Comparison of ENCODE assay signal across 32 mouse cellular contexts in the genomic region with DNA sequence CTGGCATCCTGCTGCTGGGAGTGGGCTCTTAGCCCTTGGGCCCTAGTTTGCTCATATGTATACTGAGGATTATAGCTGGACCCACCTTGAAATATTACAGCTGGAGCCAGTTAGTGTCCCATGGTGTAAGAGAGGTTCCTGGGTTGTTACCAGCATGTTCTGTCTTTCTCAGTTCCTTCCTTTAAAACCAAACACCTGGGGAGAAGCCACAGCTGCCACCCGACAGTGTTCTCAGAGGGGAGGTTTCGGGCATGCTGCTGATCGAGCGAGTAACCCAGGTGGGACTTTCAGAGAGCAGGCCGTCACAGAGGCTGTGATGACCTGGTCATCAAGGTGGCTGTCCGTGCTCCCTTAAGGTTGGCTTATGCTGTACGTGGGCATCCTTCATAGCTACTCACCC. TPM values are rescaled to one million over a fixed set of nuclear protein-coding genes. Genes with fewer than 3 reads are reported as not detected.
"Had no signal": no experiment of that assay in that cellular context is flagged by ENCODE, and none has a peak within 500 bp of the region (broad histone marks: within the 10 kb centered on the region; RNA-seq: fewer than 3 reads in every experiment).

No protein-coding gene starts in this region.

- H3K9me3 ChIP-seq: embryonic facial prominence, embryonic 12.5 days; embryonic facial prominence, embryonic 15.5 days; forebrain, embryonic 12.5 days; forebrain, embryonic 13.5 days; forebrain, embryonic 15.5 days had no signal

- DNase-seq: cerebellum, adult 9-10 months; cerebellum, adult 9-11 months; cerebellum, postnatal 10 days; cerebellum, postnatal 14 days; cerebellum, postnatal 25 days; cerebellum, postnatal 36 days; embryo, embryonic 11 days; forebrain, postnatal 0 days; gastrocnemius, adult 2 months; gastrocnemius, postnatal 10 days; gastrocnemius, postnatal 14 days; gastrocnemius, postnatal 25 days; gastrocnemius, postnatal 36 days; heart, adult 11 months; heart, adult 18-20 months; heart, adult 2 months had no signal

- H3K4me3 ChIP-seq: embryonic facial prominence, embryonic 10.5 days; embryonic facial prominence, embryonic 12.5 days; embryonic facial prominence, embryonic 13.5 days; embryonic facial prominence, embryonic 15.5 days; erythroblast, embryonic 14.5 days; forebrain, embryonic 10.5 days; forebrain, embryonic 12.5 days; forebrain, embryonic 13.5 days; forebrain, embryonic 15.5 days; gastrocnemius, adult 2 months; heart, adult 2 months had no signal

- ATAC-seq: forebrain, embryonic 13.5 days; forebrain, embryonic 14.5 days; forebrain, embryonic 15.5 days; forebrain, embryonic 16.5 days; forebrain, postnatal 0 days had no signal

- H3K27ac ChIP-seq: embryonic facial prominence, embryonic 10.5 days; embryonic facial prominence, embryonic 12.5 days; embryonic facial prominence, embryonic 13.5 days; embryonic facial prominence, embryonic 15.5 days; forebrain, embryonic 10.5 days; forebrain, embryonic 12.5 days; forebrain, embryonic 13.5 days; forebrain, embryonic 15.5 days; gastrocnemius, adult 2 months; heart, adult 2 months had no signal

- H3K9ac ChIP-seq: embryonic facial prominence, embryonic 12.5 days; embryonic facial prominence, embryonic 13.5 days; embryonic facial prominence, embryonic 15.5 days; forebrain, embryonic 12.5 days; forebrain, embryonic 13.5 days; forebrain, embryonic 15.5 days; forebrain, postnatal 0 days had no signal

- H3K4me2 ChIP-seq: embryonic facial prominence, embryonic 12.5 days; embryonic facial prominence, embryonic 13.5 days; embryonic facial prominence, embryonic 15.5 days; forebrain, embryonic 12.5 days; forebrain, embryonic 13.5 days; forebrain, embryonic 15.5 days had no signal

- H3K27me3 ChIP-seq: embryonic facial prominence, embryonic 15.5 days; forebrain, embryonic 13.5 days; forebrain, embryonic 15.5 days had no signal

RNA-seq across cellular contexts. Expression of a gene that starts 1.3 kb away (rescaled TPM):
- total RNA-seq: granulocyte monocyte progenitor cell, adult 5-6 weeks had no signal

RNA-seq across cellular contexts. Expression of a gene that starts 19.6 kb away (rescaled TPM):
- total RNA-seq: forebrain, postnatal 0 days; gastrocnemius, adult 18-20 months; gastrocnemius, adult 2 months; gastrocnemius, adult 8-10 months; gastrocnemius, postnatal 25 days; gastrocnemius, postnatal 36 days; heart, adult 18-20 months; heart, adult 2 months; heart, adult 8-10 months had no signal
- polyA plus RNA-seq: forebrain, embryonic 16.5 days; frontal cortex, adult 2 months had no signal
